Mouse (Mus musculus) liver, embryonic 14.5 days (tissue): ENCODE results near the gene Ptx3.

Source experiments
- CTCF ChIP-seq: IDR thresholded peaks from 2 replicates; pipeline ENCODE4 v1.5.1; 2016; ENCODE audit warnings: antibody characterized with exemption, low read depth, control low read depth
- EP300 ChIP-seq: IDR thresholded peaks from 2 replicates; pipeline ENCODE4 v1.6.1; 2016; ENCODE audit warnings: antibody characterized with exemption, low read depth

GRCm38 (mm10) chr3:66254504-66255105, 34.9 kb downstream of the Ptx3 start:
- TF ChIP-seq CTCF = no peak
- no peak for TF ChIP-seq EP300
